31 mouse cellular contexts compared by ENCODE assay signal in genomic region chr12:59195065-59195464, GRCm38 (mm10). TPM values are rescaled to one million over a fixed set of nuclear protein-coding genes. Genes with fewer than 3 reads are reported as not detected.
DNase-seq lines count a peak whose midpoint lies in the region; ATAC-seq and TF ChIP-seq lines count a peak whose summit lies in the region.
"Had no signal": no experiment of that assay in that cellular context is flagged by ENCODE, and none has a peak within 500 bp of the region (broad histone marks: within the 10 kb centered on the region; RNA-seq: fewer than 3 reads in every experiment).

No protein-coding gene starts in this region.

- no peaks in the 10 kb centered on the region for H3K4me1 ChIP-seq in kidney, embryonic 15.5 days
- H3K4me1 ChIP-seq in liver, embryonic 13.5 days (replicated peaks) = peaks cover 27% of the 10 kb centered on the region
- peaks cover 4% of the 10 kb centered on the region; the same call in 1 of the 2 replicates for H3K4me1 ChIP-seq in small intestine, adult 2 months (ENCODE audit: control insufficient read depth, insufficient read depth, insufficient read length, low read length)
- peaks cover 7% of the 10 kb centered on the region for H3K4me1 ChIP-seq in heart, embryonic 10.5 days
- H3K4me1 ChIP-seq in neural tube, embryonic 15.5 days = no peaks in the 10 kb centered on the region
- H3K4me1 ChIP-seq: embryonic facial prominence, embryonic 13.5 days; forebrain, embryonic 10.5 days; hindbrain, embryonic 10.5 days; hindbrain, embryonic 15.5 days; lung, embryonic 15.5 days; neural tube, embryonic 13.5 days; stomach, embryonic 15.5 days had no signal

- H3K4me2 ChIP-seq in kidney, embryonic 15.5 days = no peak overlapping the region
- H3K4me2 ChIP-seq in liver, embryonic 13.5 days = peak overlapping the region; percentile 40
- no peak overlapping the region for H3K4me2 ChIP-seq in neural tube, embryonic 15.5 days
- H3K4me2 ChIP-seq: embryonic facial prominence, embryonic 13.5 days; hindbrain, embryonic 15.5 days; lung, embryonic 15.5 days; midbrain, embryonic 11.5 days; neural tube, embryonic 13.5 days; stomach, embryonic 15.5 days had no signal

- H3K27ac ChIP-seq in kidney, embryonic 15.5 days = no peak overlapping the region
- peak overlapping the region; percentile 58 for H3K27ac ChIP-seq in liver, embryonic 13.5 days
- H3K27ac ChIP-seq in small intestine, adult 2 months (ENCODE audit: insufficient read depth, low read depth, low read length) = peak overlapping the region; percentile 28; the same call in 1 of the 2 replicates
- H3K27ac ChIP-seq in heart, embryonic 10.5 days = no peak overlapping the region
- H3K27ac ChIP-seq in neural tube, embryonic 15.5 days (replicated peaks) = no peak overlapping the region
- H3K27ac ChIP-seq: embryonic facial prominence, embryonic 13.5 days; forebrain, embryonic 10.5 days; hindbrain, embryonic 10.5 days; hindbrain, embryonic 15.5 days; kidney, postnatal 0 days; lung, embryonic 15.5 days; neural tube, embryonic 13.5 days; stomach, embryonic 15.5 days had no signal

- no peak for TF ChIP-seq POLR2A in small intestine, adult 2 months (IDR thresholded peaks at IDR 0.05; ENCODE audit: low read depth, low read length)

- peak; percentile 75 for DNase-seq in kidney, adult 9 months
- peak; percentile 23 to 77 for DNase-seq in kidney, postnatal 25 days
- DNase-seq in liver, embryonic 13.5 days = no peak
- no peak for DNase-seq in heart, embryonic 10.5 days (ENCODE audit: low spot score)
- no peak for DNase-seq in left cerebral cortex, adult 18-20 months (ENCODE audit: low spot score in 2 of 2)
- DNase-seq: adrenal gland, postnatal 10 days; cerebellum, adult 9-10 months; cerebellum, postnatal 36 days; embryo, embryonic 11 days; gastrocnemius, postnatal 10 days; heart, postnatal 14 days; left cerebral cortex, postnatal 4 days; lung, postnatal 36 days; retina, postnatal 1 day; right cerebral cortex, postnatal 14 days had no signal

- H3K36me3 ChIP-seq in kidney, embryonic 15.5 days = peaks cover 51% of the 10 kb centered on the region
- peaks cover 29% of the 10 kb centered on the region for H3K36me3 ChIP-seq in liver, embryonic 13.5 days
- peaks cover 23% of the 10 kb centered on the region for H3K36me3 ChIP-seq in small intestine, adult 2 months (ENCODE audit: control insufficient read depth, insufficient read depth, low read length)
- H3K36me3 ChIP-seq in heart, embryonic 10.5 days = peaks cover 25% of the 10 kb centered on the region
- H3K36me3 ChIP-seq in neural tube, embryonic 15.5 days = peaks cover 21% of the 10 kb centered on the region

- H3K27me3 ChIP-seq in kidney, embryonic 15.5 days = no peaks in the 10 kb centered on the region
- H3K27me3 ChIP-seq in liver, embryonic 13.5 days = no peaks in the 10 kb centered on the region
- no peaks in the 10 kb centered on the region for H3K27me3 ChIP-seq in small intestine, adult 2 months (ENCODE audit: control insufficient read depth, insufficient read depth, low read length)
- no peaks in the 10 kb centered on the region for H3K27me3 ChIP-seq in heart, embryonic 10.5 days (ENCODE audit: insufficient read depth, poor library complexity, severe bottlenecking)
- H3K27me3 ChIP-seq in neural tube, embryonic 15.5 days (replicated peaks) = no peaks in the 10 kb centered on the region
- H3K27me3 ChIP-seq: CH12.LX; embryonic facial prominence, embryonic 13.5 days; hindbrain, embryonic 15.5 days; lung, embryonic 15.5 days; neural tube, embryonic 13.5 days; Patski; stomach, embryonic 15.5 days had no signal

- H3K9ac ChIP-seq in kidney, embryonic 15.5 days = no peak overlapping the region
- H3K9ac ChIP-seq in liver, embryonic 13.5 days = no peak overlapping the region
- no peak overlapping the region for H3K9ac ChIP-seq in neural tube, embryonic 15.5 days (replicated peaks)
- H3K9ac ChIP-seq: embryonic facial prominence, embryonic 13.5 days; hindbrain, embryonic 15.5 days; lung, embryonic 15.5 days; neural tube, embryonic 13.5 days; stomach, embryonic 15.5 days had no signal

- no peak for ATAC-seq in kidney, embryonic 15.5 days (replicated peaks; ENCODE audit: low FRiP score)
- ATAC-seq in liver, embryonic 13.5 days (ENCODE audit: low read depth) = no peak
- ATAC-seq in neural tube, embryonic 15.5 days (ENCODE audit: low FRiP score) = no peak
- ATAC-seq: forebrain, embryonic 16.5 days; inflammation-experienced regulatory T-cells, adult 6 months; Patski had no signal

- no peak overlapping the region for H3K4me3 ChIP-seq in kidney, embryonic 15.5 days (replicated peaks)
- H3K4me3 ChIP-seq in liver, embryonic 13.5 days (replicated peaks) = no peak overlapping the region
- no peak overlapping the region for H3K4me3 ChIP-seq in small intestine, adult 2 months (ENCODE audit: low read depth, low read length)
- H3K4me3 ChIP-seq in heart, embryonic 10.5 days = no peak overlapping the region
- no peak overlapping the region for H3K4me3 ChIP-seq in neural tube, embryonic 15.5 days (replicated peaks)
- H3K4me3 ChIP-seq: embryonic facial prominence, embryonic 13.5 days; forebrain, embryonic 10.5 days; hindbrain, embryonic 10.5 days; hindbrain, embryonic 15.5 days; lung, embryonic 15.5 days; neural tube, embryonic 13.5 days; stomach, embryonic 15.5 days had no signal

- 83% methylated on average over 4 of the region's 4 CpGs for WGBS in kidney, embryonic 15.5 days
- 59% methylated on average over 4 of the region's 4 CpGs for WGBS in liver, embryonic 13.5 days (ENCODE audit: insufficient replicate concordance)
- WGBS in small intestine, adult 2 months = 71% methylated on average over 4 of the region's 4 CpGs
- 77% methylated on average over 4 of the region's 4 CpGs for WGBS in heart, embryonic 10.5 days
- 92% methylated on average over 4 of the region's 4 CpGs for whole genome bisulfite sequencing in neural tube, embryonic 15.5 days

- H3K9me3 ChIP-seq in kidney, embryonic 15.5 days (replicated peaks) = no peaks in the 10 kb centered on the region
- no peaks in the 10 kb centered on the region for H3K9me3 ChIP-seq in liver, embryonic 13.5 days (replicated peaks)
- H3K9me3 ChIP-seq in heart, embryonic 10.5 days = no peaks in the 10 kb centered on the region
- no peaks in the 10 kb centered on the region for H3K9me3 ChIP-seq in neural tube, embryonic 15.5 days (replicated peaks)
- H3K9me3 ChIP-seq: embryonic facial prominence, embryonic 13.5 days; forebrain, embryonic 10.5 days; hindbrain, embryonic 10.5 days; hindbrain, embryonic 15.5 days; lung, embryonic 15.5 days; neural tube, embryonic 13.5 days; stomach, embryonic 15.5 days had no signal

- no peak for TF ChIP-seq CTCF in small intestine, adult 2 months (IDR thresholded peaks at IDR 0.05; ENCODE audit: extremely low read depth, insufficient read length, insufficient replicate concordance, low read depth, low read length)

RNA-seq across cellular contexts. Expression of gene Fbxo33, which starts 24.5 kb away (rescaled TPM):
- 7.8 and 9.8 TPM in 2 replicates for polyA plus RNA-seq in kidney, embryonic 15.5 days (2015; fragmentation: Nextera tagmentation; extraction: Ambion mirVana)
- polyA plus RNA-seq in liver, embryonic 13.5 days (2015; fragmentation: Nextera tagmentation; extraction: Ambion mirVana) = 8.8 and 9.6 TPM in 2 replicates
- 4.4 and 6.2 TPM in 2 replicates for polyA plus RNA-seq in small intestine, adult 2 months (2012; rRNA removed)
- polyA plus RNA-seq in heart, embryonic 10.5 days (2016; fragmentation: Nextera tagmentation; extraction: Ambion mirVana) = 3.9 and 6.1 TPM in 2 replicates
- total RNA-seq in left cerebral cortex, adult 18-20 months (2021) = 10 to 100 TPM; 74.9 to 91.7 TPM
- polyA plus RNA-seq in neural tube, embryonic 15.5 days (2015; fragmentation: Nextera tagmentation; extraction: Ambion mirVana) = 7.2 and 8.3 TPM in 2 replicates

Comparison
In these comparisons a context has a peak if more than half of its experiments do, and no peak if none do; other contexts are left out.
1. DNase-seq: peak in kidney, adult 9 months (single experiment) and kidney, postnatal 25 days (2 of 2); none in liver, embryonic 13.5 days (single experiment), heart, embryonic 10.5 days (single experiment) and left cerebral cortex, adult 18-20 months (0 of 2).
2. H3K27ac ChIP-seq: peak in liver, embryonic 13.5 days (single experiment) and small intestine, adult 2 months (single experiment); none in kidney, embryonic 15.5 days (single experiment), heart, embryonic 10.5 days (single experiment) and neural tube, embryonic 15.5 days (single experiment).